In the genomic region with DNA sequence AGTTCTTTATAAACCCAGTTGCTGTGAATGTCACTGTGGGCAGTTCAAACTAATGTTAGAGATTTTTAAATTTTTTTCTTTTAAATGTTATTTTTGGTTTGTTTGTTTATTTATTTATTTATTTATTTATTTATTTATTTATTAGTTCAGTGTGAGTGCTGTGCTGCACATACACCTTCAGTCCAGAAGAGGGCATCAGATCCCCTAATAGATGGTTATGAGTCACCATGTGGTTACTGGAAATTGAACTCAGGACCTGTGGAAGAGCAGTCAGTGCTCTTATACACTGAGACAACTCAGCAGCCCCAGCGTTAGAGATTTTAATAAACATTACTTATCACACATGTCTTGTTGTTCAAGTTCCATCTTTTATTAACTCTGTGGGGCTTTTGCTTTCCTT, we compare ENCODE assay signal across 10 mouse cellular contexts. TPM values are rescaled to one million over a fixed set of nuclear protein-coding genes. Genes with fewer than 3 reads are reported as not detected.
DNase-seq lines count a peak whose midpoint lies in the region; ATAC-seq and TF ChIP-seq lines count a peak whose summit lies in the region.
"Had no signal": no experiment of that assay in that cellular context is flagged by ENCODE, and none has a peak within 500 bp of the region (broad histone marks: within the 10 kb centered on the region; RNA-seq: fewer than 3 reads in every experiment).

No protein-coding gene starts in this region.

- H3K4me3 ChIP-seq in lung, embryonic 14.5 days (ENCODE audit: low read depth, low read length) = no peak overlapping the region
- H3K4me3 ChIP-seq in ES-E14 (ENCODE audit: insufficient read depth in 1 of 2, low read depth in 1 of 2, low read length in 2 of 2, poor library complexity in 1 of 2, severe bottlenecking in 1 of 2) = no peak overlapping the region
- H3K4me3 ChIP-seq in liver, postnatal 0 days (ENCODE audit: low read depth, low read length) = no peak overlapping the region
- H3K4me3 ChIP-seq: limb, embryonic 12.5 days had no signal

- no peak overlapping the region for H3K27ac ChIP-seq in lung, embryonic 14.5 days (ENCODE audit: low read depth)
- no peak overlapping the region for H3K27ac ChIP-seq in ES-E14 (ENCODE audit: insufficient read depth, low read depth, low read length, poor library complexity, severe bottlenecking)
- H3K27ac ChIP-seq in liver, postnatal 0 days (ENCODE audit: low read depth) = no peak overlapping the region
- H3K27ac ChIP-seq: limb, embryonic 12.5 days had no signal

- H3K27me3 ChIP-seq in lung, embryonic 14.5 days (ENCODE audit: insufficient read depth, low read length) = no peaks in the 10 kb centered on the region
- H3K27me3 ChIP-seq in liver, postnatal 0 days (ENCODE audit: insufficient read depth, low read length) = no peaks in the 10 kb centered on the region
- H3K27me3 ChIP-seq: limb, embryonic 12.5 days had no signal

- 0 out of 2 replicates have a peak, but pooled peaks have one; percentile 3 for TF ChIP-seq CTCF in lung, embryonic 14.5 days (IDR thresholded peaks at IDR 0.05; ENCODE audit: low read depth)
- TF ChIP-seq CTCF in liver, postnatal 0 days (IDR thresholded peaks at IDR 0.05; ENCODE audit: low read depth) = peak; percentile 46

- no peak for TF ChIP-seq EP300 in liver, postnatal 0 days (IDR thresholded peaks at IDR 0.05; ENCODE audit: low read depth)

- intact Hi-C loops in gastrocnemius, postnatal 36 days (cut with DNase I) = no loop called here

- H3K4me1 ChIP-seq in lung, embryonic 14.5 days (ENCODE audit: insufficient read depth) = no peaks in the 10 kb centered on the region
- H3K4me1 ChIP-seq in ES-E14 (ENCODE audit: control insufficient read depth in 2 of 2, insufficient read depth in 2 of 2, low read length in 2 of 2, poor library complexity in 1 of 2) = no peaks in the 10 kb centered on the region
- H3K4me1 ChIP-seq in liver, postnatal 0 days (ENCODE audit: insufficient read depth) = no peaks in the 10 kb centered on the region
- H3K4me1 ChIP-seq: limb, embryonic 12.5 days had no signal

- WGBS in lung, embryonic 14.5 days = 68% methylated on average over 1 of the region's 1 CpGs
- 68% methylated on average over 1 of the region's 1 CpGs for WGBS in liver, postnatal 0 days (ENCODE audit: insufficient replicate concordance)

- in situ Hi-C loops in ES-E14 (cut with MboI; ENCODE audit: low sequenced_read_pairs in 2 of 2, unreplicated experiment in 2 of 2) = no loop called here

- no peak for ATAC-seq in lung, embryonic 14.5 days (ENCODE audit: insufficient read depth)
- no peak for ATAC-seq in liver, postnatal 0 days

- DNase-seq in gastrocnemius, adult 18-20 months (ENCODE audit: low spot score) = peak; percentile 7
- DNase-seq in gastrocnemius, postnatal 36 days = no peak
- DNase-seq in lung, embryonic 14.5 days = no peak
- DNase-seq in lung, postnatal 10 days = no peak
- DNase-seq in ES-E14 (ENCODE audit: low read depth, low spot score) = no peak
- no peak for DNase-seq in liver, postnatal 0 days
- no peak for DNase-seq in cerebellum, adult 9-11 months
- no peak for DNase-seq in urinary bladder, adult 2 months (ENCODE audit: low spot score)
- DNase-seq: heart, postnatal 14 days had no signal

- H3K4me2 ChIP-seq in lung, embryonic 14.5 days = no peak overlapping the region
- no peak overlapping the region for H3K4me2 ChIP-seq in liver, postnatal 0 days (ENCODE audit: low read depth, low read length)
- H3K4me2 ChIP-seq: limb, embryonic 12.5 days had no signal

- no peaks in the 10 kb centered on the region for H3K36me3 ChIP-seq in lung, embryonic 14.5 days (ENCODE audit: insufficient read depth)
- H3K36me3 ChIP-seq in ES-E14 (ENCODE audit: control insufficient read depth, insufficient read depth, low read length, poor library complexity, severe bottlenecking) = no peaks in the 10 kb centered on the region
- no peaks in the 10 kb centered on the region for H3K36me3 ChIP-seq in liver, postnatal 0 days (replicated peaks; ENCODE audit: insufficient read depth, low read length)
- H3K36me3 ChIP-seq: limb, embryonic 12.5 days had no signal

- no peaks in the 10 kb centered on the region for H3K9me3 ChIP-seq in lung, embryonic 14.5 days (ENCODE audit: low read depth, low read length)
- no peaks in the 10 kb centered on the region for H3K9me3 ChIP-seq in ES-E14 (ENCODE audit: control insufficient read depth, insufficient read depth, low read depth, low read length)
- H3K9me3 ChIP-seq in liver, postnatal 0 days (ENCODE audit: low read length) = no peaks in the 10 kb centered on the region
- H3K9me3 ChIP-seq: limb, embryonic 12.5 days had no signal

- no peak overlapping the region for H3K9ac ChIP-seq in lung, embryonic 14.5 days
- H3K9ac ChIP-seq in ES-E14 (ENCODE audit: insufficient read depth, low read depth, low read length, poor library complexity, severe bottlenecking) = no peak overlapping the region
- no peak overlapping the region for H3K9ac ChIP-seq in liver, postnatal 0 days (replicated peaks)
- H3K9ac ChIP-seq: limb, embryonic 12.5 days had no signal

TF ChIP-seq in ES-E14, 5 proteins besides CTCF, POLR2A, EP300 and RAD21:
- 0 out of 2 replicates have a peak, but pooled peaks have one; percentile 5 for TF ChIP-seq ZC3H11A (IDR thresholded peaks at IDR 0.05; ENCODE audit: borderline replicate concordance, low read depth, low read length)
- no peak for TF ChIP-seq MAFK (IDR thresholded peaks at IDR 0.05; ENCODE audit: insufficient read depth, low read depth, low read length)
- TF ChIP-seq CHD2 (IDR thresholded peaks at IDR 0.05; ENCODE audit: low read depth, low read length) = no peak
- TF ChIP-seq HCFC1 (IDR thresholded peaks at IDR 0.05; ENCODE audit: borderline replicate concordance, insufficient read depth, low read length) = no peak
- no peak for TF ChIP-seq ZNF384 (IDR thresholded peaks at IDR 0.05; ENCODE audit: low read depth, low read length)

RNA-seq across cellular contexts. Expression of gene Mtmr1, which starts 12.5 kb away (rescaled TPM):
- 10 to 100 TPM; 36.8 to 42.5 TPM for total RNA-seq in gastrocnemius, adult 18-20 months (2021)
- total RNA-seq in gastrocnemius, postnatal 36 days (2021) = 10 to 100 TPM; 33.2 to 38.4 TPM
- polyA plus RNA-seq in lung, embryonic 14.5 days (2014; fragmentation: Nextera tagmentation; extraction: Ambion mirVana) = 10.5 and 11.3 TPM in 2 replicates
- total RNA-seq in ES-E14 (2012; rRNA removed) = 3.6 and 6.0 TPM in 2 replicates
- polyA plus RNA-seq in liver, postnatal 0 days (2015; fragmentation: Nextera tagmentation; extraction: Ambion mirVana) = 4.6 and 5.3 TPM in 2 replicates
- polyA plus RNA-seq in urinary bladder, adult 2 months (2012; rRNA removed) = 27.8 and 40.6 TPM in 2 replicates
